Mouse (Mus musculus) lung, postnatal 0 days (tissue): ENCODE data around the gene Abca7.

Source experiments
- CTCF ChIP-seq: IDR thresholded peaks from 2 replicates; pipeline ENCODE4 v1.5.1; 2016; ENCODE audit warnings: antibody characterized with exemption, mild to moderate bottlenecking
- EP300 ChIP-seq: IDR thresholded peaks from 2 replicates; pipeline ENCODE4 v1.6.1; 2016; ENCODE audit warnings: antibody characterized with exemption, mild to moderate bottlenecking, control low read depth

- no peak for TF ChIP-seq CTCF
- peak; percentile 52; the same call in 1 of the 2 replicates for TF ChIP-seq EP300
Observed at GRCm38 (mm10) chr10:80003374-80004232, 7.3 kb downstream of the Abca7 start.
